Mouse (Mus musculus) gastrocnemius, postnatal 14 days (tissue): Measurements from ENCODE around the gene Zfp57. TPM values are rescaled to one million over a fixed set of nuclear protein-coding genes. Genes with fewer than 3 reads are reported as not detected.

Experiments used
- DNase-seq: peaks from one replicate; pipeline ENCODE4 v3.0.0; 2021; ENCODE audit warnings: mixed read lengths
- intact Hi-C: fragments of 180-260 bp; cut with DNase I; formaldehyde crosslinking; loops from one replicate; pipeline ENCODE4 v1.15.1; 2025; ENCODE audit warnings: low total_unique reads
- total RNA-seq, 2 experiments: library from RNA; stranded (reverse); gene quantifications; 2 replicates each; pipeline ENCODE4 v1.2.3; 2021

Gene Zfp57
- total RNA-seq, 2 experiments from 2014 or later, result 0.74 to 1.5 TPM

DNA sequence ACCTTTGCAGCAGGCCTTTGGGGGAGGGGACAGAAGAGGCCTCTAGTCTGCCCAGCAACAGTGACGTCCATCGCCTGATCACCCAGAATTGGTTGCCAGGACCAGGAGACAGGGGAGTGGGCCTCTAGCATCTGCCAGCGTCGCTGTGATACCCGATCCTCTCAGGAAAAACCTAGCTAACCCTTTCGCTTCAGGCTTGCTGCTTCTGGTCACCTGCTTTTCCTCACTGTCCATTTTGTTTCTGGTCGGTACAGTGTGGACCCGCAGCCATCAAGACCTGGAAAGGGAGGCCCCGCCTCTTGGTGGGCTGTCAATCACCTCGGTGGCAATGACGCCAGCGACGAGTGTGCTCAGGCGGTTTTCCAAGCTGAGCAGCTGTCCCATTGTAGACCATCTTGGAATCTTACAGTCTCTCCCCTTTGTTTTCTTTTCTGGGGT lies 27.7 kb downstream of the Zfp57 start:
- DNase-seq, result peak; percentile 86
- intact Hi-C loops, result no loop called here

DNA sequence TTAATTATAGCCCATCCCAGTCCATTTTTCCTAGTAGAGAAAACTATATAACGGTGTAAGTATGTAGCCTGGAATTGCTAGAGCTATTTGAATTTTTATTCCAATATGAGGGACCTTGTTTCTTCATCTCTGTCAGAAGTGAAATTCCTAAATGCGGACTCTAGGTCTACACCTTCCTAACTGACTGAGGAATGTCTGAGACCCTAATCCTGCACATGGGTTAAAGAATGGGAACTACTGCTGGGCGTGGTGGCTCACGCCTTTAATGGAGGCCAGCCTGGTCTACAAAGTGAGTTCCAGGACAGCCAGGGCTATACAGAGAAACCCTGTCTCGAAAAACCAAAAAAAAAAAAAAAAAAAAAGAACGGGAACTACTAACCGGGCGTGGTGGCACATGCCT lies 28.2 kb downstream of the Zfp57 start:
- intact Hi-C loops, result no loop called here
- DNase-seq, result no peak

- intact Hi-C loops, result no loop called here
- no peak for DNase-seq
Measured at GRCm38 (mm10) chr17:37039127-37039894, 38.3 kb downstream of the Zfp57 start.

- intact Hi-C loops, result no loop called here
- no peak for DNase-seq
Measured at GRCm38 (mm10) chr17:37044651-37045244, 43.8 kb downstream of the Zfp57 start.

GRCm38 (mm10) chr17:37045611-37046311 lies 44.8 kb downstream of the Zfp57 start, which contains the start of gene Gabbr1:
Gene Gabbr1 (plus strand): TSS chr17:37045966.
- intact Hi-C loops, result no loop called here
- DNase-seq, result peak; percentile 84

- intact Hi-C loops, result no loop called here
- DNase-seq, result peak; percentile 67
Measured at GRCm38 (mm10) chr17:37046312-37047112, 45.5 kb downstream of the Zfp57 start.

- DNase-seq, result peak; percentile 8
- intact Hi-C loops, result no loop called here
Measured at GRCm38 (mm10) chr17:37047332-37047976, 46.5 kb downstream of the Zfp57 start.

DNA sequence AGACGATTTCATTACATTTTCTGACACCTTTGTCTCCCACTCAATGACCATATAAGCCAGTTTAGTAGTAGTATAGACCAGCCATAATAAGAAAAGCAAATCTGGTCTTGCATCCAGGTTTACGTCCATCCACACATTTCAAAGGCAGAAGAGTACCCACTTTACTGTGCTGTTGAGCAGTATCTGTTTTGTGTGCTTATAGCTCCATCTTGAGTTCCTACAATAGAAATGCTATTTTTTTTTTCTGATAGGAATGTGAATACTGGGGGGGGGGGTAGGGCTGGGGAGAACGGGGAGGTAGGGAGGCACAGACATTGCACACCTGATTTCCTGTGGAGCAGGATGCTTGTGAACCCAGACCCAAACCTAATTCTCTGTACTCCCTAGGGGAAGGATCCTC lies 47.0 kb downstream of the Zfp57 start:
- no peak for DNase-seq
- intact Hi-C loops, result no loop called here

DNA sequence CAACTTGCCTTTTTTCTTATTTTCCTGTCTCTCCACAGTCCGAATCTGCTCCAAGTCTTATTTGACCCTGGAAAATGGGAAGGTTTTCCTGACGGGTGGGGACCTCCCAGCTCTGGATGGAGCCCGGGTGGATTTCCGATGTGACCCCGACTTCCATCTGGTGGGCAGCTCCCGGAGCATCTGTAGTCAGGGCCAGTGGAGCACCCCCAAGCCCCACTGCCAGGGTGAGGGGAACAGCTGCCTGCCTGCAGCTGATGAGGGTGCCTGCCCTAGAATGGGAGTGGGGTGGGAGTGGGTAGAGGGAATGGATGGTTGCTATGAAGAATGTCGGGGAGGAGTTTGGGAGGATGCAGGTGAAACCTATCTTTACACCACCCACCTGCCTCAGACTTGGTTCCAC lies 47.4 kb downstream of the Zfp57 start:
- DNase-seq, result no peak
- intact Hi-C loops, result no loop called here

- intact Hi-C loops, result no loop called here
- DNase-seq, result peak; percentile 70
Measured at GRCm38 (mm10) chr17:37049570-37050310, 48.8 kb downstream of the Zfp57 start.

- DNase-seq, result peak; percentile 81
Measured at GRCm38 (mm10) chr17:37050399-37050798, 49.4 kb downstream of the Zfp57 start.

GRCm38 (mm10) chr17:37050876-37051275 lies 49.9 kb downstream of the Zfp57 start:
- intact Hi-C loops, result no loop called here
- peak; percentile 9 for DNase-seq

More at GRCm38 (mm10) chr17:37050399-37050798, 49.4 kb downstream of the Zfp57 start:
- intact Hi-C loops, result no loop called here

DNA sequence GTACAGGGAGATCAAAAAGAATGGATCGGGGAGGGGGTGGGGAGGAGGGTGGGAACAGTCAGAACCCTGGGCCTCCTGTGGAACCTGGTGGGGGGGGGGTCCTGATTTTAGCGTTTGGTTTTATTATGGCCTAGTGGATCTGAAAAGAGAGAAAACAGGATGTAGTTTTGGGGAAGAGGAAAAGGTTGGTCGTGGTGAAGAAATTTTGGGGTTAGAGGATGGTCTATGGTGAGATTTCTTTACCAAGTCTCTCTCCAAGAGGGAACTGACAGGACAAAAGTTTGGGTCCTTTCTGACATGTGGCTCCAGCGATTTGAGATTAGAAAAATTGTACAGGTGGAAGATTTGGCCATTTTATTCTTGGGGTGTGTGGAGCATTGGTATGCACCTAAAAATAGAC lies 50.8 kb downstream of the Zfp57 start:
- DNase-seq, result no peak
- intact Hi-C loops, result no loop called here

GRCm38 (mm10) chr17:37056957-37057356 lies 56.0 kb downstream of the Zfp57 start:
- intact Hi-C loops, result no loop called here
- DNase-seq, result no peak

Other genes with a start within 250 kb of the Zfp57 start
- gene H2-M10.5, start 228.3 kb upstream of the Zfp57 start, total RNA-seq, result not detected
- gene H2-M10.6, start 189.0 kb upstream of the Zfp57 start, total RNA-seq, result not detected
- 10 to 100 TPM; 14.7 to 15.7 TPM for gene Trim26, start 164.0 kb upstream of the Zfp57 start, total RNA-seq
- gene Trim15, start 134.0 kb upstream of the Zfp57 start, total RNA-seq, result not detected
- not detected for gene Trim10, start 131.6 kb upstream of the Zfp57 start, total RNA-seq
- gene Trim40, start 111.0 kb upstream of the Zfp57 start, total RNA-seq, result not detected
- not detected for gene Trim31, start 103.0 kb upstream of the Zfp57 start, total RNA-seq
- gene Rnf39, start 58.2 kb upstream of the Zfp57 start, total RNA-seq, result not detected
- gene Ppp1r11, start 49.4 kb upstream of the Zfp57 start, total RNA-seq, result 10 to 100 TPM; 63.5 to 67.7 TPM
- 10 to 100 TPM; 15.6 to 17.3 TPM for gene Znrd1, start 42.6 kb upstream of the Zfp57 start, total RNA-seq
- gene Znrd1as, start 42.6 kb upstream of the Zfp57 start, total RNA-seq, result 10 to 100 TPM in 1 of 2 experiments, 1 to 10 TPM in 1; 9.3 to 11.4 TPM
- under 1 TPM in 1 of 2 experiments, not detected in 1; 0.25 TPM for gene 2410137M14Rik, start 19.9 kb upstream of the Zfp57 start, total RNA-seq
- not detected for gene H2-M5, start 11.6 kb upstream of the Zfp57 start, total RNA-seq
- gene Mog, start 22.2 kb downstream of the Zfp57 start, total RNA-seq, result not detected
- gene Gabbr1, start 44.8 kb downstream of the Zfp57 start, total RNA-seq, result 10 to 100 TPM in 1 of 2 experiments, 1 to 10 TPM in 1; 9.8 to 10.3 TPM
- not detected for gene Olfr90, start 87.3 kb downstream of the Zfp57 start, total RNA-seq
- not detected for gene Olfr91, start 97.1 kb downstream of the Zfp57 start, total RNA-seq
- gene Olfr92, start 118.9 kb downstream of the Zfp57 start, total RNA-seq, result not detected
- gene Olfr93, start 160.3 kb downstream of the Zfp57 start, total RNA-seq, result not detected
- not detected for gene Ubd, start 192.7 kb downstream of the Zfp57 start, total RNA-seq
- not detected for gene Olfr94, start 199.8 kb downstream of the Zfp57 start, total RNA-seq
- not detected for gene Olfr95, start 212.0 kb downstream of the Zfp57 start, total RNA-seq
- not detected for gene Olfr96, start 219.0 kb downstream of the Zfp57 start, total RNA-seq
- gene Olfr97, start 236.2 kb downstream of the Zfp57 start, total RNA-seq, result not detected